Mouse (Mus musculus): Measurements from ENCODE around the gene Mef2b. TPM values are rescaled to one million over a fixed set of nuclear protein-coding genes. Genes with fewer than 3 reads are reported as not detected.

The Mef2b gene
- polyA plus RNA-seq, 1 experiment from 2014 or later, result 1.2 TPM

- Histone ChIP-seq H3K4me3 (ENCODE audit: low read length) (no peak overlapping the region), H3K4me1 (ENCODE audit: control insufficient read depth, insufficient read depth, low read depth, low read length) (peaks cover 16% of the 10 kb centered on the region), H3K9me3 (ENCODE audit: control insufficient read depth, low read length) (no peaks in the 10 kb centered on the region), H3K4me2 (ENCODE audit: low read length) (no peak overlapping the region), H3K36me3 (ENCODE audit: control insufficient read depth, insufficient read depth, low read length) (peaks cover 31% of the 10 kb centered on the region), H3K27ac (ENCODE audit: low read depth, low read length) (no peak overlapping the region), H3K27me3 (replicated peaks; ENCODE audit: control insufficient read depth, insufficient read depth, low read length) (no peaks in the 10 kb centered on the region), H3K9ac (ENCODE audit: low read depth, low read length) (no peak overlapping the region)
- ATAC-seq, result peak; percentile 22; the same call in 1 of the 2 replicates
- 10% methylated on average over 41 of the region's 43 CpGs for WGBS
Measured at GRCm38 (mm10) chr8:70112401-70113016, 27.0 kb upstream of the Mef2b start.

GRCm38 (mm10) chr8:70114488-70114887 lies 25.0 kb upstream of the Mef2b start:
- H3K4me2 ChIP-seq (ENCODE audit: low read length), result no peak overlapping the region
- ATAC-seq, result no peak
- peaks cover 12% of the 10 kb centered on the region; the same call in 1 of the 2 replicates for H3K36me3 ChIP-seq (ENCODE audit: control insufficient read depth, insufficient read depth, low read length)
- no peaks in the 10 kb centered on the region for H3K27me3 ChIP-seq (replicated peaks; ENCODE audit: control insufficient read depth, insufficient read depth, low read length)
- H3K4me1 ChIP-seq (ENCODE audit: control insufficient read depth, insufficient read depth, low read depth, low read length), result peaks cover 28% of the 10 kb centered on the region
- 30% methylated on average over 6 of the region's 6 CpGs for WGBS
- H3K9ac ChIP-seq (ENCODE audit: low read depth, low read length), result no peak overlapping the region
- no peak overlapping the region for H3K27ac ChIP-seq (ENCODE audit: low read depth, low read length)
- H3K4me3 ChIP-seq (ENCODE audit: low read length), result no peak overlapping the region
- no peaks in the 10 kb centered on the region for H3K9me3 ChIP-seq (ENCODE audit: control insufficient read depth, low read length)

GRCm38 (mm10) chr8:70114892-70115291 lies 24.6 kb upstream of the Mef2b start:
- Histone ChIP-seq H3K4me1 (ENCODE audit: control insufficient read depth, insufficient read depth, low read depth, low read length) (peaks cover 28% of the 10 kb centered on the region), H3K9me3 (ENCODE audit: control insufficient read depth, low read length) (no peaks in the 10 kb centered on the region), H3K4me2 (ENCODE audit: low read length) (no peak overlapping the region), H3K9ac (ENCODE audit: low read depth, low read length) (no peak overlapping the region), H3K4me3 (ENCODE audit: low read length) (no peak overlapping the region), H3K27me3 (replicated peaks; ENCODE audit: control insufficient read depth, insufficient read depth, low read length) (no peaks in the 10 kb centered on the region), H3K36me3 (ENCODE audit: control insufficient read depth, insufficient read depth, low read length) (peaks cover 9% of the 10 kb centered on the region; the same call in 1 of the 2 replicates), H3K27ac (ENCODE audit: low read depth, low read length) (no peak overlapping the region)
- WGBS, result 69% methylated on average over 13 of the region's 13 CpGs
- ATAC-seq, result no peak

GRCm38 (mm10) chr8:70117611-70118010 lies 21.9 kb upstream of the Mef2b start:
- no peak for ATAC-seq
- peak overlapping the region; percentile 67 for H3K4me3 ChIP-seq (ENCODE audit: low read length)
- peak overlapping the region; percentile 35 for H3K9ac ChIP-seq (ENCODE audit: low read depth, low read length)
- H3K36me3 ChIP-seq (ENCODE audit: control insufficient read depth, insufficient read depth, low read length), result peaks cover 7% of the 10 kb centered on the region; the same call in 1 of the 2 replicates
- 10% methylated on average over 9 of the region's 9 CpGs for WGBS
- H3K9me3 ChIP-seq (ENCODE audit: control insufficient read depth, low read length), result no peaks in the 10 kb centered on the region
- H3K27ac ChIP-seq (ENCODE audit: low read depth, low read length), result no peak overlapping the region
- peak overlapping the region; percentile 84 for H3K4me2 ChIP-seq (ENCODE audit: low read length)
- H3K27me3 ChIP-seq (replicated peaks; ENCODE audit: control insufficient read depth, insufficient read depth, low read length), result no peaks in the 10 kb centered on the region
- peaks cover 28% of the 10 kb centered on the region for H3K4me1 ChIP-seq (ENCODE audit: control insufficient read depth, insufficient read depth, low read depth, low read length)

- peak overlapping the region; percentile 67 for H3K4me3 ChIP-seq (ENCODE audit: low read length)
- peak overlapping the region; percentile 92 for H3K27ac ChIP-seq (ENCODE audit: low read depth, low read length)
- 2% methylated on average over 17 of the region's 17 CpGs for WGBS
- peak overlapping the region; percentile 84 for H3K4me2 ChIP-seq (ENCODE audit: low read length)
- no peaks in the 10 kb centered on the region for H3K9me3 ChIP-seq (ENCODE audit: control insufficient read depth, low read length)
- H3K9ac ChIP-seq (ENCODE audit: low read depth, low read length), result peak overlapping the region; percentile 87
- H3K27me3 ChIP-seq (replicated peaks; ENCODE audit: control insufficient read depth, insufficient read depth, low read length), result no peaks in the 10 kb centered on the region
- H3K4me1 ChIP-seq (ENCODE audit: control insufficient read depth, insufficient read depth, low read depth, low read length), result peaks cover 27% of the 10 kb centered on the region
- ATAC-seq, result peak; percentile 83
- H3K36me3 ChIP-seq (ENCODE audit: control insufficient read depth, insufficient read depth, low read length), result peaks cover 7% of the 10 kb centered on the region; the same call in 1 of the 2 replicates
Measured at GRCm38 (mm10) chr8:70118726-70119700, 20.5 kb upstream of the Mef2b start.

- Histone ChIP-seq H3K27ac (ENCODE audit: low read depth, low read length) (peak within 1 kb of the TSS; percentile 92), H3K4me1 (ENCODE audit: control insufficient read depth, insufficient read depth, low read depth, low read length) (peaks cover 27% of the 10 kb centered on the region), H3K4me2 (ENCODE audit: low read length) (peak within 1 kb of the TSS; percentile 84), H3K9me3 (ENCODE audit: control insufficient read depth, low read length) (no peaks in the 10 kb centered on the region), H3K36me3 (ENCODE audit: control insufficient read depth, insufficient read depth, low read length) (0 out of 2 replicates have a peak, but pooled peaks cover 2% of the 10 kb centered on the region), H3K27me3 (replicated peaks; ENCODE audit: control insufficient read depth, insufficient read depth, low read length) (no peaks in the 10 kb centered on the region), H3K4me3 (ENCODE audit: low read length) (peak within 1 kb of the TSS; percentile 67), H3K9ac (ENCODE audit: low read depth, low read length) (peak within 1 kb of the TSS; percentile 87)
- ATAC-seq, result peak; percentile 75
- WGBS, result 2% methylated on average over 19 of the region's 19 CpGs
Measured at GRCm38 (mm10) chr8:70120667-70121066, 18.8 kb upstream of the Mef2b start, which contains the start of gene Ncan. Ncan (minus strand) TSS chr8:70120873.

GRCm38 (mm10) chr8:70122863-70123262 lies 16.6 kb upstream of the Mef2b start:
- Histone ChIP-seq H3K4me3 (ENCODE audit: low read length) (no peak overlapping the region), H3K4me2 (ENCODE audit: low read length) (no peak overlapping the region), H3K27ac (ENCODE audit: low read depth, low read length) (no peak overlapping the region), H3K36me3 (ENCODE audit: control insufficient read depth, insufficient read depth, low read length) (no peaks in the 10 kb centered on the region), H3K4me1 (ENCODE audit: control insufficient read depth, insufficient read depth, low read depth, low read length) (peaks cover 12% of the 10 kb centered on the region), H3K9ac (ENCODE audit: low read depth, low read length) (no peak overlapping the region), H3K27me3 (replicated peaks; ENCODE audit: control insufficient read depth, insufficient read depth, low read length) (no peaks in the 10 kb centered on the region), H3K9me3 (ENCODE audit: control insufficient read depth, low read length) (no peaks in the 10 kb centered on the region)
- 60% methylated on average over 2 of the region's 2 CpGs for WGBS
- no peak for ATAC-seq

GRCm38 (mm10) chr8:70124992-70125391 lies 14.5 kb upstream of the Mef2b start:
- no peaks in the 10 kb centered on the region for H3K36me3 ChIP-seq (ENCODE audit: control insufficient read depth, insufficient read depth, low read length)
- no peak overlapping the region for H3K4me2 ChIP-seq (ENCODE audit: low read length)
- no peak overlapping the region for H3K27ac ChIP-seq (ENCODE audit: low read depth, low read length)
- H3K4me1 ChIP-seq (ENCODE audit: control insufficient read depth, insufficient read depth, low read depth, low read length), result peaks cover 4% of the 10 kb centered on the region
- WGBS, result 72% methylated on average over 8 of the region's 8 CpGs
- no peak for ATAC-seq
- no peak overlapping the region for H3K4me3 ChIP-seq (ENCODE audit: low read length)
- no peaks in the 10 kb centered on the region for H3K9me3 ChIP-seq (ENCODE audit: control insufficient read depth, low read length)
- H3K9ac ChIP-seq (ENCODE audit: low read depth, low read length), result no peak overlapping the region
- no peaks in the 10 kb centered on the region for H3K27me3 ChIP-seq (replicated peaks; ENCODE audit: control insufficient read depth, insufficient read depth, low read length)

- ATAC-seq, result no peak
- H3K27ac ChIP-seq (ENCODE audit: low read depth, low read length), result peak overlapping the region; percentile 68
- peaks cover 10% of the 10 kb centered on the region for H3K4me1 ChIP-seq (ENCODE audit: control insufficient read depth, insufficient read depth, low read depth, low read length)
- H3K4me3 ChIP-seq (ENCODE audit: low read length), result no peak overlapping the region
- no peaks in the 10 kb centered on the region for H3K9me3 ChIP-seq (ENCODE audit: control insufficient read depth, low read length)
- WGBS, result 51% methylated on average over 3 of the region's 3 CpGs
- H3K36me3 ChIP-seq (ENCODE audit: control insufficient read depth, insufficient read depth, low read length), result no peaks in the 10 kb centered on the region
- H3K9ac ChIP-seq (ENCODE audit: low read depth, low read length), result no peak overlapping the region
- H3K27me3 ChIP-seq (replicated peaks; ENCODE audit: control insufficient read depth, insufficient read depth, low read length), result no peaks in the 10 kb centered on the region
- no peak overlapping the region for H3K4me2 ChIP-seq (ENCODE audit: low read length)
Measured at GRCm38 (mm10) chr8:70128435-70128834, 11.1 kb upstream of the Mef2b start.

Measured in hindbrain, embryonic 16.5 days (tissue).